Mouse (Mus musculus): Measurements from ENCODE around the gene Ubap1l. TPM values are rescaled to one million over a fixed set of nuclear protein-coding genes. Genes with fewer than 3 reads are reported as not detected.
"Not testable (repeated sequence)": the region's sequence is repeated elsewhere in the genome, so short reads cannot be mapped to it uniquely, and the experiment has no call there.

The Ubap1l gene
- 1.6 and 2.0 TPM in 2 replicates for polyA plus RNA-seq (2015; fragmentation: Nextera tagmentation; extraction: Ambion mirVana)

DNA sequence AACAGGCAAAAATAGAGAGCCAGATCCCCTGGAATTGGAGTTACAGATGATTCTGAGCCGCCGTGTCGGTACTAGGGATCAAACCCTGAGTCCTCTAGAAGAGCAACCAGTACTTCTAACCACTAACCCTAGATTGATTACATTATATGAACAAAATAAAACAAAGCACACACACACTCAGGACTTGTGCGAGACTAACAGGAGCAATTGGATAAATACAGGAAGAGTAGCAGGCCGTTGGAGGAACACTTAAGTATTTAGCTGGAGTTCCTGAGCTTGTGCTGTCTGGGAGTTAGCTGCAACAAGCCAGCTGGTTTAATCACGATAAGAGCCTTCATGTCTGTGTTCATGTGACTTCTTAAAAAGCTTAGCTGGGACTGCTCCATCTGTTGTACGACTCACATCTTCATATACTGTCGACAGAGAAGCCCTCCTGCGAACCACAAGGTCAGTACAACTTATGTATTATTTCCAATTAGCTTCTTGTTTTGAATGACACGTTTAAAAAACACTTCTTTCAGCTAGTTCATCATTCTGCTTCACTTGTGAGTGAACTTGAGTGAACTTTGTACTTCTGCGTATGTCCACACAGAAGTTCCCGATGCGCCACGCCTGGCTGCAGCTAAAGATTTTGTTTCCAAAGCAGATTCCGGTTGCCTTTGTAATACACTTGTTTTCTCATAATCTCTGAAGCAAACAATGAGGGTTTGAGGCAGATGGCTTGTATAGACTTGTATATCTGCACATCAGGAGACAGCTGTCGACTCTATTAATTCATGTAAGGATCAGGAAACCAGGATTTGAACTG is at the start of gene Ubap1l:
Gene Ubap1l (plus strand): TSS at position 401 of the 808 bp plus-strand sequence.
- WGBS = 94% methylated on average over 16 of the region's 16 CpGs
- Histone ChIP-seq H3K4me3 (no peak within 1 kb of the TSS), H3K27ac (replicated peaks) (no peak within 1 kb of the TSS), H3K4me2 (no peak within 1 kb of the TSS), H3K36me3 (peaks cover 86% of the 10 kb centered on the region), H3K4me1 (replicated peaks) (no peaks in the 10 kb centered on the region), H3K9me3 (no peaks in the 10 kb centered on the region), H3K27me3 (no peaks in the 10 kb centered on the region), H3K9ac (no peak within 1 kb of the TSS)
- ATAC-seq (ENCODE audit: low read depth) = no peak

DNA sequence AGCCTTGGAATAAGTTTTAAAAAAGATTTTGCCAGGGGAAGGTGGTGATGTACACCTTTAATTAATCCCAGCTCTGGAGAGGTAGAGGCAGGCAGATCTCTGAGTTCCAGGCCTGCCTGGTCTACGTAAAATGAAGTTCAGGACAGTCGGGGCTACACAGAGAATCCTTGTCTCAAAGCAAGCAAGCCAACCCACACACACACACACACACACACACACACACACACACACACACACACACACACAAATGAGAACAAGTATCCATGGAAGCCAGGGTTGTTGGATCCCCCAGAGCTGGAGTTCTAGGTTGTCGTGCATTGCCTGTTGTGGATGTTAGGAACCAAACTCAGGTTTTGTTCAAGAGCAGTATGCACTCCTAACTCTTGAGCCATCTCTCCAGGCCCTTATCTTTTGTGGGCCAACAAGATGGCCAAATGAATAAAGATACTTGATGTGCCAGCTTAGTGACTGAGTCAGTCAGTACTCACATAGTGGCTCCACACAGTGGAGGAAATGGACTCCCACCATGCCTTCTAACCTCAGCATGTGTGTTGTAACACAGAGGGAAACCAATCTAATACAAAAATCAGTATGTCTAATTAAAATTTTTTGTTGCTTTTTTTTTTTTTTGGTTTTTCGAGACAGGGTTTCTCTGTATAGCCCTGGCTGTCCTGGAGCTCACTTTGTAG is 48.0 kb upstream of the Ubap1l start:
- 95% methylated on average over 4 of the region's 4 CpGs for WGBS
- no peak overlapping the region for H3K9ac ChIP-seq
- ATAC-seq (ENCODE audit: low read depth) = no peak

GRCm38 (mm10) chr9:65313846-65314245 is 47.0 kb upstream of the Ubap1l start:
- Histone ChIP-seq H3K9ac (no peak overlapping the region), H3K4me3 (no peak overlapping the region), H3K4me2 (no peak overlapping the region), H3K27me3 (no peaks in the 10 kb centered on the region), H3K27ac (replicated peaks) (no peak overlapping the region), H3K4me1 (replicated peaks) (no peaks in the 10 kb centered on the region), H3K9me3 (no peaks in the 10 kb centered on the region), H3K36me3 (peaks cover 68% of the 10 kb centered on the region)
- no peak for ATAC-seq (ENCODE audit: low read depth)
- 98% methylated on average over 1 of the region's 1 CpGs for WGBS

More for the DNA sequence above, 48.0 kb upstream of the Ubap1l start:
- Histone ChIP-seq H3K27me3 (no peaks in the 10 kb centered on the region), H3K4me3 (no peak overlapping the region), H3K36me3 (peaks cover 69% of the 10 kb centered on the region), H3K4me1 (replicated peaks) (no peaks in the 10 kb centered on the region), H3K27ac (replicated peaks) (no peak overlapping the region), H3K4me2 (no peak overlapping the region), H3K9me3 (no peaks in the 10 kb centered on the region)

GRCm38 (mm10) chr9:65322255-65322900 is 38.5 kb upstream of the Ubap1l start:
- H3K4me3 ChIP-seq = no peak overlapping the region
- H3K36me3 ChIP-seq = peaks cover 81% of the 10 kb centered on the region
- H3K27me3 ChIP-seq = no peaks in the 10 kb centered on the region
- WGBS = 87% methylated on average over 11 of the region's 11 CpGs
- no peak overlapping the region for H3K9ac ChIP-seq
- no peaks in the 10 kb centered on the region for H3K9me3 ChIP-seq
- ATAC-seq (ENCODE audit: low read depth) = no peak
- H3K4me2 ChIP-seq = no peak overlapping the region
- no peak overlapping the region for H3K27ac ChIP-seq (replicated peaks)
- no peaks in the 10 kb centered on the region for H3K4me1 ChIP-seq (replicated peaks)

DNA sequence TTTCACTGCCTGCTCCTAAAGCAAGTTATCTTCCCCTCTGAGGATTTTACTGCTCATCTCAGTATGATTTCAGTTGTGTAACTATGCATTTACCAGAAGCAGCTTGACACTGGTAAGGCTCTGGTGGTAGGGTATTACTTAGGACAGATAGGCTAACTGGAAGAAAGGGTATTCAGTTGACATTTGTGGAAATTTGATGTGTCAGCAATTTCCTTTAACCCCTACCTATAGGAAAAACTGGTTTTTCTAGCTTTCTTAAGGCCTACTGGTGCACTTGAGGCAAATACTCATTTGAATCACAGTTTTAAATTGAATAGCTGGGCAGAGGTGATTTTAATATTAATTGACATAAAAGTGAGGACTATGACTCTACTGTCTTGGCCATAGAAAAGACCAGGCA is 34.9 kb upstream of the Ubap1l start:
- Histone ChIP-seq H3K4me3 (no peak overlapping the region), H3K9ac (no peak overlapping the region), H3K9me3 (no peaks in the 10 kb centered on the region), H3K4me2 (no peak overlapping the region), H3K4me1 (replicated peaks) (no peaks in the 10 kb centered on the region), H3K27ac (replicated peaks) (no peak overlapping the region), H3K27me3 (no peaks in the 10 kb centered on the region), H3K36me3 (peaks cover 89% of the 10 kb centered on the region)
- no peak for ATAC-seq (ENCODE audit: low read depth)

GRCm38 (mm10) chr9:65327371-65327770 is 33.5 kb upstream of the Ubap1l start:
- no peak overlapping the region for H3K27ac ChIP-seq (replicated peaks)
- no peaks in the 10 kb centered on the region for H3K27me3 ChIP-seq
- ATAC-seq (ENCODE audit: low read depth) = no peak
- 92% methylated on average over 2 of the region's 2 CpGs for WGBS
- H3K36me3 ChIP-seq = peaks cover 84% of the 10 kb centered on the region
- no peak overlapping the region for H3K4me2 ChIP-seq
- H3K4me3 ChIP-seq = no peak overlapping the region
- H3K9me3 ChIP-seq = no peaks in the 10 kb centered on the region
- no peaks in the 10 kb centered on the region for H3K4me1 ChIP-seq (replicated peaks)
- no peak overlapping the region for H3K9ac ChIP-seq

GRCm38 (mm10) chr9:65333958-65334357 is 26.9 kb upstream of the Ubap1l start:
- WGBS = 89% methylated on average over 5 of the region's 5 CpGs

GRCm38 (mm10) chr9:65339146-65339545 is 21.7 kb upstream of the Ubap1l start:
- Histone ChIP-seq H3K9ac (no peak overlapping the region), H3K4me1 (replicated peaks) (no peaks in the 10 kb centered on the region), H3K36me3 (no peaks in the 10 kb centered on the region), H3K9me3 (no peaks in the 10 kb centered on the region), H3K4me3 (no peak overlapping the region), H3K27ac (replicated peaks) (no peak overlapping the region), H3K27me3 (no peaks in the 10 kb centered on the region; the same call in 1 of the 2 replicates), H3K4me2 (no peak overlapping the region)
- no peak for ATAC-seq (ENCODE audit: low read depth)
- WGBS = 90% methylated on average over 4 of the region's 4 CpGs

More at GRCm38 (mm10) chr9:65333958-65334357, 26.9 kb upstream of the Ubap1l start:
- H3K4me1 ChIP-seq (replicated peaks) = no peaks in the 10 kb centered on the region
- no peak for ATAC-seq (ENCODE audit: low read depth)
- H3K27ac ChIP-seq (replicated peaks) = no peak overlapping the region
- H3K36me3 ChIP-seq = peaks cover 23% of the 10 kb centered on the region
- H3K27me3 ChIP-seq = no peaks in the 10 kb centered on the region
- no peaks in the 10 kb centered on the region for H3K9me3 ChIP-seq
- no peak overlapping the region for H3K4me3 ChIP-seq
- no peak overlapping the region for H3K9ac ChIP-seq
- H3K4me2 ChIP-seq = no peak overlapping the region

DNA sequence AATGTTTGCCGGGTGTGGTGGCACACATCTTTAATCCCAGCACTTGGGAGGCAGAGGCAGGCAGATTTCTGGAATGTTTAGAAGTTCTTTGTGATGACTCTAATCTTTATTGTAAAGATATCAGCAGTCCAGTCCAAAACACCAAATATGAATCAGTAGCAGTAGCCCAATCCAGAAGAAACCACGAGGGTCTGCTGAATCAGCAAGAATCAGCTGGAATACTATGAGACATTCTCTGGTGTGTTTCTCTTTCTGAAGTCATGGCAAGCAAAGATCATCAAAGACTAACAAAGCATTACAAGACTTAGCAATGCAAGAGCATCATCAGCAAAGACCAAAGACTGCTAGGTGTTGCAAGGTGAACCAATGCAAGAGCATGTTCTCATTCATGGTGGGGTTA is 20.4 kb upstream of the Ubap1l start:
- Histone ChIP-seq H3K4me1 (replicated peaks) (peaks cover 5% of the 10 kb centered on the region; the same call in 1 of the 2 replicates), H3K4me2 (no peak overlapping the region), H3K4me3 (no peak overlapping the region), H3K36me3 (no peaks in the 10 kb centered on the region), H3K9me3 (no peaks in the 10 kb centered on the region), H3K9ac (no peak overlapping the region), H3K27ac (replicated peaks) (no peak overlapping the region), H3K27me3 (no peaks in the 10 kb centered on the region; the same call in 1 of the 2 replicates)
- WGBS = 85% methylated on average over 2 of the region's 2 CpGs
- no peak for ATAC-seq (ENCODE audit: low read depth)

GRCm38 (mm10) chr9:65345439-65345838 is 15.4 kb upstream of the Ubap1l start:
- ATAC-seq (ENCODE audit: low read depth) = peak; percentile 32; the same call in 1 of the 2 replicates
- H3K4me1 ChIP-seq (replicated peaks) = peaks cover 33% of the 10 kb centered on the region
- H3K27ac ChIP-seq (replicated peaks) = peak overlapping the region; percentile 96
- not testable (repeated sequence) for H3K9me3 ChIP-seq, H3K36me3 ChIP-seq, H3K27me3 ChIP-seq
- peak overlapping the region; percentile 64 for H3K9ac ChIP-seq
- 52% methylated on average over 11 of the region's 11 CpGs for WGBS
- peak overlapping the region; percentile 100 for H3K4me3 ChIP-seq
- peak overlapping the region; percentile 97 for H3K4me2 ChIP-seq

DNA sequence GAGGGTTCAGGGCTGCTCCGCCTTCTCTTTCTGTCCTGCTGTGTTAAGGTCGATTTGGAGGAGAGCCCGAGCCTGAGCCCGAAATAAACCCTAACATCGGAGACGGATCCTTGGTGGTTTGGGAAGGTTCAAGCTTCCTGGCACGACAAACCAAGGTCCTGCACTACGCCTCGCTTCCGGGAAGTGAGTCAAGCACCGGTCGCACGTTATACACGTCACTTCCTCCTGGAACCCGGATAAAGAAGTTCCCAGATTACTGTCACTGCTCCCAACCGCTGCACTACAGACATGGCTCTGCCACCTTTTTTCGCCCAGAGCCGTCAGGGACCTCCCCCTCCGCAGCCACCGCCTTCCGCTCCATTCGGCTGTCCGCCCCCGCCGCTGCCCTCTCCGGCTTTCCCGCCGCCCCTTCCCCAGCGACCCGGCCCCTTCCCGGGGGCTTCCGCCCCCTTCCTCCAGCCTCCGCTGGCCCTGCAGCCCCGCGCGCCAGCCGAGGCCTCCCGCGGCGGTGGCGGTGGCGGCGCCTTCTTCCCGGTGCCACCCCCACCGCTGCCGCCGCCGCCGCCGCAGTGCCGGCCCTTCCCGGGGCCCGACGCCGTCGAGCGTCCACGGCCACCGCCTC is 14.9 kb upstream of the Ubap1l start, which contains the start of gene Pdcd7:
Gene Pdcd7 (plus strand): TSS at position 251 of the 622 bp plus-strand sequence.
- peaks cover 33% of the 10 kb centered on the region for H3K4me1 ChIP-seq (replicated peaks)
- WGBS = 1% methylated on average over 54 of the region's 59 CpGs
- peak; percentile 98 for ATAC-seq (ENCODE audit: low read depth)

More for the DNA sequence above, 14.9 kb upstream of the Ubap1l start, which contains the start of gene Pdcd7:
- H3K9me3 ChIP-seq = no peaks in the 10 kb centered on the region
- peak within 1 kb of the TSS; percentile 97 for H3K4me2 ChIP-seq
- no peaks in the 10 kb centered on the region; the same call in 1 of the 2 replicates for H3K27me3 ChIP-seq
- no peaks in the 10 kb centered on the region for H3K36me3 ChIP-seq
- H3K9ac ChIP-seq = peak within 1 kb of the TSS; percentile 96
- H3K27ac ChIP-seq (replicated peaks) = peak within 1 kb of the TSS; percentile 96
- peak within 1 kb of the TSS; percentile 100 for H3K4me3 ChIP-seq

Measured in neural tube, embryonic 13.5 days (tissue).